Mouse (Mus musculus): ENCODE data around the gene Eif3b. TPM values are rescaled to one million over a fixed set of nuclear protein-coding genes. Genes with fewer than 3 reads are reported as not detected.

The Eif3b gene
- 115 and 142 TPM in 2 replicates for polyA plus RNA-seq (2012)

- TF ChIP-seq GATA1 (IDR thresholded peaks at IDR 0.05; ENCODE audit: low read length): no peak
These were observed at the start of gene Eif3b for GRCm38 (mm10) chr5:140418489-140419441. TSS of gene Eif3b (plus strand) at chr5:140419328.

GRCm38 (mm10) chr5:140369466-140369865, 49.7 kb upstream of the Eif3b start:
- no peak for TF ChIP-seq GATA1 (IDR thresholded peaks at IDR 0.05; ENCODE audit: low read length)

- no peak for TF ChIP-seq GATA1 (IDR thresholded peaks at IDR 0.05; ENCODE audit: low read length)
These were observed 48.5 kb upstream of the Eif3b start for GRCm38 (mm10) chr5:140370446-140371254.

GRCm38 (mm10) chr5:140371671-140372070, 47.5 kb upstream of the Eif3b start:
- TF ChIP-seq GATA1 (IDR thresholded peaks at IDR 0.05; ENCODE audit: low read length): no peak

GRCm38 (mm10) chr5:140373711-140374110, 45.4 kb upstream of the Eif3b start:
- TF ChIP-seq GATA1 (IDR thresholded peaks at IDR 0.05; ENCODE audit: low read length): no peak

- no peak for TF ChIP-seq GATA1 (IDR thresholded peaks at IDR 0.05; ENCODE audit: low read length)
These were observed 44.9 kb upstream of the Eif3b start for GRCm38 (mm10) chr5:140374226-140374625.

GRCm38 (mm10) chr5:140375249-140375829, 43.8 kb upstream of the Eif3b start:
- TF ChIP-seq GATA1 (IDR thresholded peaks at IDR 0.05; ENCODE audit: low read length): no peak

GRCm38 (mm10) chr5:140378121-140378853, 40.8 kb upstream of the Eif3b start:
- no peak for TF ChIP-seq GATA1 (IDR thresholded peaks at IDR 0.05; ENCODE audit: low read length)

- TF ChIP-seq GATA1 (IDR thresholded peaks at IDR 0.05; ENCODE audit: low read length): no peak
These were observed 39.8 kb upstream of the Eif3b start for GRCm38 (mm10) chr5:140379299-140379698.

GRCm38 (mm10) chr5:140381156-140381555, 38.0 kb upstream of the Eif3b start:
- TF ChIP-seq GATA1 (IDR thresholded peaks at IDR 0.05; ENCODE audit: low read length): no peak

GRCm38 (mm10) chr5:140382688-140383087, 36.4 kb upstream of the Eif3b start:
- no peak for TF ChIP-seq GATA1 (IDR thresholded peaks at IDR 0.05; ENCODE audit: low read length)

- no peak for TF ChIP-seq GATA1 (IDR thresholded peaks at IDR 0.05; ENCODE audit: low read length)
These were observed 35.6 kb upstream of the Eif3b start for GRCm38 (mm10) chr5:140383559-140383958.

- TF ChIP-seq GATA1 (IDR thresholded peaks at IDR 0.05; ENCODE audit: low read length): no peak
These were observed 34.7 kb upstream of the Eif3b start for GRCm38 (mm10) chr5:140384462-140384861.

GRCm38 (mm10) chr5:140387236-140387635, 31.9 kb upstream of the Eif3b start:
- TF ChIP-seq GATA1 (IDR thresholded peaks at IDR 0.05; ENCODE audit: low read length): no peak

All from G1E-ER4 (cell line).